Mouse (Mus musculus): Measurements from ENCODE around the gene Flrt1.

- TF ChIP-seq MAX (IDR thresholded peaks at IDR 0.05; ENCODE audit: low read depth) (no peak), TCF12 (IDR thresholded peaks at IDR 0.05; ENCODE audit: insufficient read depth, poor library complexity, severe bottlenecking) (no peak), MYOG (IDR thresholded peaks at IDR 0.05; ENCODE audit: control insufficient read depth in 1 of 3, insufficient read depth in 1 of 3, insufficient read length in 2 of 3, low read depth in 2 of 3) (no peak), POLR2AphosphoS2 (IDR thresholded peaks at IDR 0.05; ENCODE audit: insufficient read length, low read depth) (no peak)
These were observed 1.0 kb upstream of the Flrt1 start for GRCm38 (mm10) chr19:7106566-7106965.
